Mouse (Mus musculus): ENCODE data around the gene Mob1b. TPM values are rescaled to one million over a fixed set of nuclear protein-coding genes. Genes with fewer than 3 reads are reported as not detected.
A peak's percentile ranks its signal among the peaks of the same experiment; 100 is the strongest.

Mob1b gene
- polyA plus RNA-seq, 2 experiments = 11.3 to 11.6 TPM

- Histone ChIP-seq H3K9me3 (ENCODE audit: control insufficient read depth, low read length) (no peaks in the 10 kb centered on the region), H3K4me3 (replicated peaks; ENCODE audit: low read length) (no peak overlapping the region), H3K4me1 (ENCODE audit: control insufficient read depth, insufficient read depth, low read length) (0 out of 2 replicates have a peak, but pooled peaks cover 8% of the 10 kb centered on the region), H3K27ac (replicated peaks; ENCODE audit: low read depth, low read length) (no peak overlapping the region), H3K9ac (ENCODE audit: low read depth, low read length, severe bottlenecking) (no peak overlapping the region), H3K4me2 (replicated peaks; ENCODE audit: low read depth, low read length, severe bottlenecking) (no peak overlapping the region), H3K27me3 (ENCODE audit: control insufficient read depth, insufficient read depth, low read length) (no peaks in the 10 kb centered on the region), H3K36me3 (ENCODE audit: control insufficient read depth, insufficient read depth, low read length) (no peaks in the 10 kb centered on the region)
- DNase-seq (ENCODE audit: low spot score) = peak; percentile 27
- peak; percentile 72 for ATAC-seq (ENCODE audit: low FRiP score, low read depth)
- no peak for TF ChIP-seq POLR2A (IDR thresholded peaks at IDR 0.05; ENCODE audit: borderline replicate concordance, extremely low read depth, insufficient read depth, insufficient read length)
Measured at GRCm38 (mm10) chr5:88711128-88711527, 9.5 kb upstream of the Mob1b start.

- Histone ChIP-seq H3K4me3 (replicated peaks; ENCODE audit: low read length) (no peak overlapping the region), H3K27ac (replicated peaks; ENCODE audit: low read depth, low read length) (no peak overlapping the region), H3K9me3 (ENCODE audit: control insufficient read depth, low read length) (no peaks in the 10 kb centered on the region), H3K36me3 (ENCODE audit: control insufficient read depth, insufficient read depth, low read length) (no peaks in the 10 kb centered on the region), H3K27me3 (ENCODE audit: control insufficient read depth, insufficient read depth, low read length) (no peaks in the 10 kb centered on the region), H3K9ac (ENCODE audit: low read depth, low read length, severe bottlenecking) (no peak overlapping the region), H3K4me2 (replicated peaks; ENCODE audit: low read depth, low read length, severe bottlenecking) (no peak overlapping the region; the same call in 1 of the 2 replicates), H3K4me1 (ENCODE audit: control insufficient read depth, insufficient read depth, low read length) (0 out of 2 replicates have a peak, but pooled peaks cover 8% of the 10 kb centered on the region)
- 31% methylated on average over 10 of the region's 10 CpGs for WGBS
- no peak for TF ChIP-seq POLR2A (IDR thresholded peaks at IDR 0.05; ENCODE audit: borderline replicate concordance, extremely low read depth, insufficient read depth, insufficient read length)
- ATAC-seq (ENCODE audit: low FRiP score, low read depth) = 0 out of 2 replicates have a peak, but pooled peaks have one; percentile 25
- peak; percentile 44 for DNase-seq (ENCODE audit: low spot score)
Measured at GRCm38 (mm10) chr5:88711618-88712224, 8.9 kb upstream of the Mob1b start.

GRCm38 (mm10) chr5:88712328-88712727 lies 8.3 kb upstream of the Mob1b start:
- no peaks in the 10 kb centered on the region for H3K36me3 ChIP-seq (ENCODE audit: control insufficient read depth, insufficient read depth, low read length)
- no peak overlapping the region for H3K9ac ChIP-seq (ENCODE audit: low read depth, low read length, severe bottlenecking)
- no peaks in the 10 kb centered on the region for H3K9me3 ChIP-seq (ENCODE audit: control insufficient read depth, low read length)
- ATAC-seq (ENCODE audit: low FRiP score, low read depth) (no peak), DNase-seq (ENCODE audit: low spot score) (no peak)
- no peak overlapping the region for H3K4me3 ChIP-seq (replicated peaks; ENCODE audit: low read length)
- 0 out of 2 replicates have a peak, but pooled peaks cover 8% of the 10 kb centered on the region for H3K4me1 ChIP-seq (ENCODE audit: control insufficient read depth, insufficient read depth, low read length)
- no peak overlapping the region for H3K27ac ChIP-seq (replicated peaks; ENCODE audit: low read depth, low read length)
- no peak for TF ChIP-seq POLR2A (IDR thresholded peaks at IDR 0.05; ENCODE audit: borderline replicate concordance, extremely low read depth, insufficient read depth, insufficient read length)
- 67% methylated on average over 6 of the region's 6 CpGs for WGBS
- H3K27me3 ChIP-seq (ENCODE audit: control insufficient read depth, insufficient read depth, low read length) = no peaks in the 10 kb centered on the region
- no peak overlapping the region for H3K4me2 ChIP-seq (replicated peaks; ENCODE audit: low read depth, low read length, severe bottlenecking)

GRCm38 (mm10) chr5:88716983-88717382 lies 3.7 kb upstream of the Mob1b start:
- Histone ChIP-seq H3K4me1 (ENCODE audit: control insufficient read depth, insufficient read depth, low read length) (peaks cover 8% of the 10 kb centered on the region), H3K4me2 (replicated peaks; ENCODE audit: low read depth, low read length, severe bottlenecking) (no peak overlapping the region), H3K27ac (replicated peaks; ENCODE audit: low read depth, low read length) (no peak overlapping the region), H3K36me3 (ENCODE audit: control insufficient read depth, insufficient read depth, low read length) (no peaks in the 10 kb centered on the region), H3K9me3 (ENCODE audit: control insufficient read depth, low read length) (no peaks in the 10 kb centered on the region), H3K4me3 (replicated peaks; ENCODE audit: low read length) (no peak overlapping the region), H3K27me3 (ENCODE audit: control insufficient read depth, insufficient read depth, low read length) (no peaks in the 10 kb centered on the region), H3K9ac (ENCODE audit: low read depth, low read length, severe bottlenecking) (no peak overlapping the region)
- no peak for TF ChIP-seq POLR2A (IDR thresholded peaks at IDR 0.05; ENCODE audit: borderline replicate concordance, extremely low read depth, insufficient read depth, insufficient read length)
- WGBS = 86% methylated on average over 2 of the region's 2 CpGs
- ATAC-seq (ENCODE audit: low FRiP score, low read depth) (no peak), DNase-seq (ENCODE audit: low spot score) (no peak)

- H3K4me3 ChIP-seq (replicated peaks; ENCODE audit: low read length) = peak overlapping the region; percentile 97
- WGBS = 0% methylated on average over 30 of the region's 38 CpGs
- no peak for TF ChIP-seq POLR2A (IDR thresholded peaks at IDR 0.05; ENCODE audit: borderline replicate concordance, extremely low read depth, insufficient read depth, insufficient read length)
- H3K27ac ChIP-seq (replicated peaks; ENCODE audit: low read depth, low read length) = peak overlapping the region; percentile 87
- H3K36me3 ChIP-seq (ENCODE audit: control insufficient read depth, insufficient read depth, low read length) = no peaks in the 10 kb centered on the region
- ATAC-seq (ENCODE audit: low FRiP score, low read depth) (peak; percentile 45), DNase-seq (ENCODE audit: low spot score) (no peak)
- H3K27me3 ChIP-seq (ENCODE audit: control insufficient read depth, insufficient read depth, low read length) = no peaks in the 10 kb centered on the region
- no peaks in the 10 kb centered on the region for H3K9me3 ChIP-seq (ENCODE audit: control insufficient read depth, low read length)
- H3K4me1 ChIP-seq (ENCODE audit: control insufficient read depth, insufficient read depth, low read length) = peaks cover 15% of the 10 kb centered on the region
- peak overlapping the region; percentile 85 for H3K4me2 ChIP-seq (replicated peaks; ENCODE audit: low read depth, low read length, severe bottlenecking)
- peak overlapping the region; percentile 91 for H3K9ac ChIP-seq (ENCODE audit: low read depth, low read length, severe bottlenecking)
Measured at GRCm38 (mm10) chr5:88721003-88721475, 384 bp downstream of the Mob1b start.
